Mouse (Mus musculus): Measurements from ENCODE around the gene Fxyd2. TPM values are rescaled to one million over a fixed set of nuclear protein-coding genes. Genes with fewer than 3 reads are reported as not detected.
A peak's percentile ranks its signal among the peaks of the same experiment; 100 is the strongest.

The Fxyd2 gene
- polyA plus RNA-seq, 1 experiment from 2014 or later, result 3.3 TPM

- Histone ChIP-seq H3K4me3 (no peak overlapping the region), H3K4me2 (no peak overlapping the region), H3K9me3 (no peaks in the 10 kb centered on the region), H3K27me3 (peaks cover 1% of the 10 kb centered on the region), H3K4me1 (peaks cover 12% of the 10 kb centered on the region), H3K36me3 (no peaks in the 10 kb centered on the region), H3K9ac (no peak overlapping the region), H3K27ac (no peak overlapping the region)
- no peak for ATAC-seq (ENCODE audit: borderline replicate concordance, extremely low read depth, low FRiP score, low TSS enrichment)
- 88% methylated on average over 6 of the region's 6 CpGs for WGBS
These were observed 24.4 kb upstream of the Fxyd2 start for GRCm38 (mm10) chr9:45374988-45375502.

GRCm38 (mm10) chr9:45376427-45376826, 23.0 kb upstream of the Fxyd2 start:
- Histone ChIP-seq H3K4me3 (no peak overlapping the region), H3K4me1 (no peaks in the 10 kb centered on the region), H3K4me2 (no peak overlapping the region), H3K9ac (no peak overlapping the region), H3K27ac (no peak overlapping the region), H3K36me3 (no peaks in the 10 kb centered on the region), H3K9me3 (no peaks in the 10 kb centered on the region), H3K27me3 (no peaks in the 10 kb centered on the region)
- no peak for ATAC-seq (ENCODE audit: borderline replicate concordance, extremely low read depth, low FRiP score, low TSS enrichment)
- WGBS, result 46% methylated on average over 4 of the region's 4 CpGs

- H3K27ac ChIP-seq, result no peak overlapping the region
- 61% methylated on average over 2 of the region's 2 CpGs for WGBS
- no peak overlapping the region for H3K4me3 ChIP-seq
- no peaks in the 10 kb centered on the region for H3K27me3 ChIP-seq
- H3K9me3 ChIP-seq, result no peaks in the 10 kb centered on the region
- H3K36me3 ChIP-seq, result no peaks in the 10 kb centered on the region
- H3K4me2 ChIP-seq, result no peak overlapping the region
- ATAC-seq (ENCODE audit: borderline replicate concordance, extremely low read depth, low FRiP score, low TSS enrichment), result no peak
- no peak overlapping the region for H3K9ac ChIP-seq
- no peaks in the 10 kb centered on the region for H3K4me1 ChIP-seq
These were observed 22.6 kb upstream of the Fxyd2 start for GRCm38 (mm10) chr9:45376883-45377282.

GRCm38 (mm10) chr9:45380411-45381251, 18.8 kb upstream of the Fxyd2 start:
- H3K9me3 ChIP-seq, result no peaks in the 10 kb centered on the region
- H3K4me2 ChIP-seq, result no peak overlapping the region
- H3K36me3 ChIP-seq, result no peaks in the 10 kb centered on the region
- H3K4me1 ChIP-seq, result no peaks in the 10 kb centered on the region
- WGBS, result 50% methylated on average over 10 of the region's 10 CpGs
- no peak overlapping the region for H3K9ac ChIP-seq
- H3K4me3 ChIP-seq, result no peak overlapping the region
- no peak for ATAC-seq (ENCODE audit: borderline replicate concordance, extremely low read depth, low FRiP score, low TSS enrichment)
- no peak overlapping the region for H3K27ac ChIP-seq
- H3K27me3 ChIP-seq, result no peaks in the 10 kb centered on the region

- Histone ChIP-seq H3K9ac (no peak overlapping the region), H3K9me3 (no peaks in the 10 kb centered on the region), H3K4me3 (no peak overlapping the region), H3K4me1 (no peaks in the 10 kb centered on the region), H3K27ac (no peak overlapping the region), H3K4me2 (no peak overlapping the region), H3K27me3 (no peaks in the 10 kb centered on the region), H3K36me3 (no peaks in the 10 kb centered on the region)
- ATAC-seq (ENCODE audit: borderline replicate concordance, extremely low read depth, low FRiP score, low TSS enrichment), result no peak
- 62% methylated on average over 5 of the region's 5 CpGs for WGBS
These were observed 17.1 kb upstream of the Fxyd2 start for GRCm38 (mm10) chr9:45382336-45382735.

GRCm38 (mm10) chr9:45382834-45383233, 16.6 kb upstream of the Fxyd2 start:
- no peak overlapping the region for H3K9ac ChIP-seq
- no peak overlapping the region for H3K27ac ChIP-seq
- no peaks in the 10 kb centered on the region for H3K9me3 ChIP-seq
- H3K36me3 ChIP-seq, result no peaks in the 10 kb centered on the region
- H3K4me2 ChIP-seq, result no peak overlapping the region
- ATAC-seq (ENCODE audit: borderline replicate concordance, extremely low read depth, low FRiP score, low TSS enrichment), result no peak
- no peak overlapping the region for H3K4me3 ChIP-seq
- H3K4me1 ChIP-seq, result no peaks in the 10 kb centered on the region
- WGBS, result 78% methylated on average over 5 of the region's 5 CpGs
- no peaks in the 10 kb centered on the region for H3K27me3 ChIP-seq

- WGBS, result 91% methylated on average over 6 of the region's 6 CpGs
- Histone ChIP-seq H3K9ac (no peak overlapping the region), H3K27ac (no peak overlapping the region), H3K9me3 (no peaks in the 10 kb centered on the region), H3K4me1 (no peaks in the 10 kb centered on the region), H3K4me2 (no peak overlapping the region), H3K36me3 (no peaks in the 10 kb centered on the region), H3K4me3 (no peak overlapping the region), H3K27me3 (no peaks in the 10 kb centered on the region)
- no peak for ATAC-seq (ENCODE audit: borderline replicate concordance, extremely low read depth, low FRiP score, low TSS enrichment)
These were observed 15.6 kb upstream of the Fxyd2 start for GRCm38 (mm10) chr9:45383883-45384282.

GRCm38 (mm10) chr9:45386698-45387097, 12.8 kb upstream of the Fxyd2 start:
- Histone ChIP-seq H3K27me3 (no peaks in the 10 kb centered on the region), H3K4me1 (no peaks in the 10 kb centered on the region), H3K4me2 (no peak overlapping the region), H3K9ac (no peak overlapping the region), H3K36me3 (no peaks in the 10 kb centered on the region), H3K27ac (no peak overlapping the region), H3K9me3 (no peaks in the 10 kb centered on the region), H3K4me3 (no peak overlapping the region)
- ATAC-seq (ENCODE audit: borderline replicate concordance, extremely low read depth, low FRiP score, low TSS enrichment), result no peak
- WGBS, result 83% methylated on average over 5 of the region's 5 CpGs

- H3K9me3 ChIP-seq, result no peaks in the 10 kb centered on the region
- ATAC-seq (ENCODE audit: borderline replicate concordance, extremely low read depth, low FRiP score, low TSS enrichment), result peak; percentile 57; the same call in 1 of the 2 replicates
- H3K4me1 ChIP-seq, result no peaks in the 10 kb centered on the region
- no peak overlapping the region for H3K4me3 ChIP-seq
- no peak overlapping the region for H3K27ac ChIP-seq
- H3K4me2 ChIP-seq, result no peak overlapping the region
- H3K27me3 ChIP-seq, result no peaks in the 10 kb centered on the region
- whole genome bisulfite sequencing, result 34% methylated on average over 12 of the region's 12 CpGs
- H3K9ac ChIP-seq, result no peak overlapping the region
- H3K36me3 ChIP-seq, result no peaks in the 10 kb centered on the region
These were observed 11.0 kb upstream of the Fxyd2 start for GRCm38 (mm10) chr9:45388385-45388994.

- Histone ChIP-seq H3K27me3 (no peaks in the 10 kb centered on the region), H3K9ac (no peak overlapping the region), H3K4me2 (no peak overlapping the region), H3K4me3 (no peak overlapping the region), H3K4me1 (no peaks in the 10 kb centered on the region), H3K9me3 (no peaks in the 10 kb centered on the region), H3K27ac (no peak overlapping the region), H3K36me3 (no peaks in the 10 kb centered on the region)
- WGBS, result 74% methylated on average over 8 of the region's 8 CpGs
- ATAC-seq (ENCODE audit: borderline replicate concordance, extremely low read depth, low FRiP score, low TSS enrichment), result no peak
These were observed 9.9 kb upstream of the Fxyd2 start for GRCm38 (mm10) chr9:45389596-45389995.

- Histone ChIP-seq H3K4me1 (no peaks in the 10 kb centered on the region), H3K4me3 (no peak overlapping the region), H3K36me3 (no peaks in the 10 kb centered on the region), H3K27me3 (no peaks in the 10 kb centered on the region), H3K27ac (no peak overlapping the region), H3K9me3 (no peaks in the 10 kb centered on the region), H3K9ac (no peak overlapping the region), H3K4me2 (no peak overlapping the region)
- no peak for ATAC-seq (ENCODE audit: borderline replicate concordance, extremely low read depth, low FRiP score, low TSS enrichment)
- WGBS, result 68% methylated on average over 7 of the region's 7 CpGs
These were observed 8.2 kb upstream of the Fxyd2 start for GRCm38 (mm10) chr9:45391299-45391698.

GRCm38 (mm10) chr9:45395218-45395617, 4.3 kb upstream of the Fxyd2 start:
- Histone ChIP-seq H3K4me2 (no peak overlapping the region), H3K9me3 (no peaks in the 10 kb centered on the region), H3K36me3 (no peaks in the 10 kb centered on the region), H3K9ac (no peak overlapping the region), H3K4me3 (no peak overlapping the region), H3K27ac (no peak overlapping the region), H3K4me1 (no peaks in the 10 kb centered on the region), H3K27me3 (no peaks in the 10 kb centered on the region)
- WGBS, result 84% methylated on average over 6 of the region's 6 CpGs
- no peak for ATAC-seq (ENCODE audit: borderline replicate concordance, extremely low read depth, low FRiP score, low TSS enrichment)
